Mouse (Mus musculus): ENCODE data around the gene Irf2bp2. TPM values are rescaled to one million over a fixed set of nuclear protein-coding genes. Genes with fewer than 3 reads are reported as not detected.

Irf2bp2 gene
- polyA plus RNA-seq, 1 experiment: 91.6 TPM

GRCm38 (mm10) chr8:126614740-126615132, 20.9 kb upstream of the Irf2bp2 start:
- no peaks in the 10 kb centered on the region for H3K27me3 ChIP-seq (ENCODE audit: control insufficient read depth, insufficient read depth, low read length)
- 65% methylated on average over 5 of the region's 5 CpGs for WGBS
- H3K4me1 ChIP-seq (ENCODE audit: control insufficient read depth, insufficient read depth, insufficient read length, low read length): peaks cover 44% of the 10 kb centered on the region
- H3K4me3 ChIP-seq (ENCODE audit: low read depth, low read length): no peak overlapping the region
- peak overlapping the region; percentile 89 for H3K27ac ChIP-seq (ENCODE audit: insufficient read depth, low read depth, low read length)
- H3K36me3 ChIP-seq (ENCODE audit: control insufficient read depth, insufficient read depth, low read length): no peaks in the 10 kb centered on the region
- TF ChIP-seq CTCF (IDR thresholded peaks at IDR 0.05; ENCODE audit: extremely low read depth, insufficient read length, insufficient replicate concordance, low read depth, low read length): no peak
- TF ChIP-seq POLR2A (IDR thresholded peaks at IDR 0.05; ENCODE audit: low read depth, low read length): no peak

GRCm38 (mm10) chr8:126614062-126614739, 20.4 kb upstream of the Irf2bp2 start:
- 24% methylated on average over 8 of the region's 8 CpGs for WGBS
- TF ChIP-seq POLR2A (IDR thresholded peaks at IDR 0.05; ENCODE audit: low read depth, low read length) (no peak), CTCF (IDR thresholded peaks at IDR 0.05; ENCODE audit: extremely low read depth, insufficient read length, insufficient replicate concordance, low read depth, low read length) (no peak)
- Histone ChIP-seq H3K36me3 (ENCODE audit: control insufficient read depth, insufficient read depth, low read length) (no peaks in the 10 kb centered on the region), H3K4me3 (ENCODE audit: low read depth, low read length) (no peak overlapping the region), H3K27me3 (ENCODE audit: control insufficient read depth, insufficient read depth, low read length) (no peaks in the 10 kb centered on the region), H3K4me1 (ENCODE audit: control insufficient read depth, insufficient read depth, insufficient read length, low read length) (peaks cover 41% of the 10 kb centered on the region), H3K27ac (ENCODE audit: insufficient read depth, low read depth, low read length) (peak overlapping the region; percentile 89)

- Histone ChIP-seq H3K27me3 (ENCODE audit: control insufficient read depth, insufficient read depth, low read length) (no peaks in the 10 kb centered on the region), H3K27ac (ENCODE audit: insufficient read depth, low read depth, low read length) (peak overlapping the region; percentile 89), H3K36me3 (ENCODE audit: control insufficient read depth, insufficient read depth, low read length) (no peaks in the 10 kb centered on the region), H3K4me3 (ENCODE audit: low read depth, low read length) (no peak overlapping the region), H3K4me1 (ENCODE audit: control insufficient read depth, insufficient read depth, insufficient read length, low read length) (peaks cover 35% of the 10 kb centered on the region)
- 0 out of 2 replicates have a peak, but pooled peaks have one; percentile 3 for TF ChIP-seq POLR2A (IDR thresholded peaks at IDR 0.05; ENCODE audit: low read depth, low read length)
- no peak for TF ChIP-seq CTCF (IDR thresholded peaks at IDR 0.05; ENCODE audit: extremely low read depth, insufficient read length, insufficient replicate concordance, low read depth, low read length)
- 61% methylated on average over 5 of the region's 5 CpGs for WGBS
Measured at GRCm38 (mm10) chr8:126613143-126613542, 19.4 kb upstream of the Irf2bp2 start.

GRCm38 (mm10) chr8:126612739-126613138, 19.0 kb upstream of the Irf2bp2 start:
- Histone ChIP-seq H3K4me3 (ENCODE audit: low read depth, low read length) (no peak overlapping the region), H3K4me1 (ENCODE audit: control insufficient read depth, insufficient read depth, insufficient read length, low read length) (peaks cover 35% of the 10 kb centered on the region), H3K27ac (ENCODE audit: insufficient read depth, low read depth, low read length) (no peak overlapping the region), H3K27me3 (ENCODE audit: control insufficient read depth, insufficient read depth, low read length) (no peaks in the 10 kb centered on the region), H3K36me3 (ENCODE audit: control insufficient read depth, insufficient read depth, low read length) (no peaks in the 10 kb centered on the region)
- 84% methylated on average over 3 of the region's 3 CpGs for WGBS
- no peak for TF ChIP-seq CTCF (IDR thresholded peaks at IDR 0.05; ENCODE audit: extremely low read depth, insufficient read length, insufficient replicate concordance, low read depth, low read length)
- TF ChIP-seq POLR2A (IDR thresholded peaks at IDR 0.05; ENCODE audit: low read depth, low read length): no peak

GRCm38 (mm10) chr8:126610713-126611112, 16.9 kb upstream of the Irf2bp2 start:
- H3K27ac ChIP-seq (ENCODE audit: insufficient read depth, low read depth, low read length): no peak overlapping the region
- WGBS: 23% methylated on average over 3 of the region's 3 CpGs
- no peak overlapping the region for H3K4me3 ChIP-seq (ENCODE audit: low read depth, low read length)
- no peak for TF ChIP-seq CTCF (IDR thresholded peaks at IDR 0.05; ENCODE audit: extremely low read depth, insufficient read length, insufficient replicate concordance, low read depth, low read length)
- TF ChIP-seq POLR2A (IDR thresholded peaks at IDR 0.05; ENCODE audit: low read depth, low read length): no peak
- no peaks in the 10 kb centered on the region for H3K27me3 ChIP-seq (ENCODE audit: control insufficient read depth, insufficient read depth, low read length)
- H3K4me1 ChIP-seq (ENCODE audit: control insufficient read depth, insufficient read depth, insufficient read length, low read length): peaks cover 29% of the 10 kb centered on the region
- H3K36me3 ChIP-seq (ENCODE audit: control insufficient read depth, insufficient read depth, low read length): no peaks in the 10 kb centered on the region

GRCm38 (mm10) chr8:126609556-126610263, 15.9 kb upstream of the Irf2bp2 start:
- TF ChIP-seq POLR2A (IDR thresholded peaks at IDR 0.05; ENCODE audit: low read depth, low read length): no peak
- TF ChIP-seq CTCF (IDR thresholded peaks at IDR 0.05; ENCODE audit: extremely low read depth, insufficient read length, insufficient replicate concordance, low read depth, low read length): no peak
- Histone ChIP-seq H3K4me1 (ENCODE audit: control insufficient read depth, insufficient read depth, insufficient read length, low read length) (peaks cover 19% of the 10 kb centered on the region), H3K36me3 (ENCODE audit: control insufficient read depth, insufficient read depth, low read length) (no peaks in the 10 kb centered on the region), H3K27me3 (ENCODE audit: control insufficient read depth, insufficient read depth, low read length) (no peaks in the 10 kb centered on the region), H3K4me3 (ENCODE audit: low read depth, low read length) (no peak overlapping the region), H3K27ac (ENCODE audit: insufficient read depth, low read depth, low read length) (no peak overlapping the region)
- 75% methylated on average over 11 of the region's 11 CpGs for WGBS

GRCm38 (mm10) chr8:126603241-126603947, 9.6 kb upstream of the Irf2bp2 start:
- no peaks in the 10 kb centered on the region for H3K27me3 ChIP-seq (ENCODE audit: control insufficient read depth, insufficient read depth, low read length)
- no peaks in the 10 kb centered on the region for H3K36me3 ChIP-seq (ENCODE audit: control insufficient read depth, insufficient read depth, low read length)
- peak overlapping the region; percentile 72 for H3K27ac ChIP-seq (ENCODE audit: insufficient read depth, low read depth, low read length)
- TF ChIP-seq POLR2A (IDR thresholded peaks at IDR 0.05; ENCODE audit: low read depth, low read length): no peak
- TF ChIP-seq CTCF (IDR thresholded peaks at IDR 0.05; ENCODE audit: extremely low read depth, insufficient read length, insufficient replicate concordance, low read depth, low read length): no peak
- H3K4me1 ChIP-seq (ENCODE audit: control insufficient read depth, insufficient read depth, insufficient read length, low read length): peaks cover 7% of the 10 kb centered on the region; the same call in 1 of the 2 replicates
- WGBS: 70% methylated on average over 8 of the region's 8 CpGs
- no peak overlapping the region for H3K4me3 ChIP-seq (ENCODE audit: low read depth, low read length)
